Mouse (Mus musculus): Measurements from ENCODE around the gene Adam12. TPM values are rescaled to one million over a fixed set of nuclear protein-coding genes. Genes with fewer than 3 reads are reported as not detected.

Gene Adam12
- polyA plus RNA-seq, 1 experiment from 2014 or later, result 2.1 TPM

DNA sequence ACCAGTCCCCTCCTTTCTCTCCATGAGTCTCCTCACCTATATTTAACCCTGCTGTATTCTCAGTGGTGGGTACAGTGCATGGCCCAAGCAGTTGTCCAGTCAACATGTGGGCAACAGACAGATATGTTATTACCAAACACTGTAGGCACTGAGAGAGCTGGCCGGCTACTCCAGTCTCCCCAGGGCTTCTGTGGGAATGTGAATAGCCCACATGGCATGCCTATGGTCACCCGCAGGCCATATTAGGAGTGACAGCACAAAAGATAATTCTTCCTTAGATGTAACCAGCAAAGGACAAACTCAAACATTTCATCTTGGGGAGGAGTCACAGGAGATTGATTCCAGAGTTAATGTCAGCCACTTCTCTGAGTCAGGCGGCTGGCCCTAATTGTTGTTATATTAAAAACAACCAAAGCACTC, 224.0 kb downstream of the Adam12 start:
- Histone ChIP-seq H3K9ac (ENCODE audit: low read depth, low read length) (no peak overlapping the region), H3K9me3 (replicated peaks; ENCODE audit: control insufficient read depth, low read length, poor library complexity, severe bottlenecking) (peaks cover 4% of the 10 kb centered on the region; the same call in 1 of the 2 replicates), H3K36me3 (ENCODE audit: control insufficient read depth, insufficient read depth, low read length) (no peaks in the 10 kb centered on the region), H3K4me2 (ENCODE audit: low read length) (no peak overlapping the region), H3K4me1 (ENCODE audit: control insufficient read depth, insufficient read depth, low read length) (no peaks in the 10 kb centered on the region), H3K4me3 (ENCODE audit: low read depth, low read length) (no peak overlapping the region), H3K27ac (ENCODE audit: low read length) (no peak overlapping the region), H3K27me3 (ENCODE audit: control insufficient read depth, insufficient read depth, low read depth, low read length) (no peaks in the 10 kb centered on the region)
- ATAC-seq, result no peak
- WGBS, result 76% methylated on average over 3 of the region's 3 CpGs

DNA sequence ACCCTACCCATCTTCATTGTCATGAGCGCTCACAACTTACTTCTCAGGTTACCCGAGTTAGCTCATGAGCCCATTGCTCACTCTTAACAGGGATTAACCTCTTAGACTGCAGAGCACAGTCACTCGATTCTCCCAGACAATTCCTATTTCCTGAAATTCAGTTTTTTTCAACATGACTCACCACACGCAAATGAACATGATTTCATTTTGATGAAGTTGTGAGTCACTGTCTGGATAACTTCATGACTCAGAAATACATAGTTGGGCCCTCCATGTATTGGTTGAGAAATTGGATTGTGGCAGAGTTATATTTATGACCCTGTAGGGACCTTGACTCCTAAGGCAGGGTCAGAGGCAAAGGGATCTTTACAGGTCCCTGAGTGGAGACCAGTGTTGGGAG, 230.4 kb downstream of the Adam12 start:
- WGBS, result 92% methylated on average over 4 of the region's 4 CpGs
- H3K36me3 ChIP-seq (ENCODE audit: control insufficient read depth, insufficient read depth, low read length), result no peaks in the 10 kb centered on the region
- H3K27me3 ChIP-seq (ENCODE audit: control insufficient read depth, insufficient read depth, low read depth, low read length), result no peaks in the 10 kb centered on the region
- H3K27ac ChIP-seq (ENCODE audit: low read length), result no peak overlapping the region
- peaks cover 4% of the 10 kb centered on the region; the same call in 1 of the 2 replicates for H3K9me3 ChIP-seq (replicated peaks; ENCODE audit: control insufficient read depth, low read length, poor library complexity, severe bottlenecking)
- H3K9ac ChIP-seq (ENCODE audit: low read depth, low read length), result no peak overlapping the region
- H3K4me3 ChIP-seq (ENCODE audit: low read depth, low read length), result no peak overlapping the region
- no peaks in the 10 kb centered on the region for H3K4me1 ChIP-seq (ENCODE audit: control insufficient read depth, insufficient read depth, low read length)
- no peak overlapping the region for H3K4me2 ChIP-seq (ENCODE audit: low read length)
- ATAC-seq, result no peak

DNA sequence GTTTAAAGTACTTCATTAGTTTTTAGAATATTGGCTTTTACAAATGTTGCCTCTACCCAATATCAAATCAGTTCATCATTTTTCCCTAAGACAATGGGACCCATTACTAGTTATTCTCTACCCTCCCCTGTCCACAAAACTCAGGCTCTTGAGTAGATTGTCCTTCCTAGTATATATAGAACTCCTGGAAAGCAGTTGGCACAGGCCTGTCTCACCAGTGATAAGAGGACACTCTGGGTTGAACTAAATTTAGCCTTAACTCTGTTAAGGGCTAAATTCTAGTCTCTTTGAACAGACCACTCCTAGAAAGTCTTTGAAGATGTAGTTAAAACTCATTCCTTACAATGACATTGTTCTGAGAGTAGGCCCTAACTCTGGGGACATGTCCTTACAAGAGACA, 241.0 kb downstream of the Adam12 start:
- H3K9ac ChIP-seq (ENCODE audit: low read depth, low read length), result no peak overlapping the region

DNA sequence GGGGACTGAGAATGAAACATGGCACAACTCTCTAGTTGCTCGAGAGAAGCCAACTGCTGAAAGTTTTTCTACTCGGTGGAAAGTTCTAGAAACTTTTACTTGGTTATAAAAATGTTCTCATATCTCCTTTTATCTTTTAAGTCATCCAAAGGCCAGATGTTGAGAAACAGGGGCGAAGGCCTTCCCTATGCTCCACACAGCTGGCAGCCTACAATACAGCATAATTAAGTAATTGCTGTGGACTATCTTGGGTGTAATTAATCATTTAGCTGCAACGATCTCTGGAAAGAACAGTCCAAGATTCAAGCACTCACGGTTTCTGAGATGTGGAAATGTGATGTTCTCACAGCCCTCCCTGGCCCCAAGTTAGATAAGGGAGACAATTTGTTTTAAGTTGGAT, 243.6 kb downstream of the Adam12 start:
- Histone ChIP-seq H3K9ac (ENCODE audit: low read depth, low read length) (no peak overlapping the region), H3K9me3 (replicated peaks; ENCODE audit: control insufficient read depth, low read length, poor library complexity, severe bottlenecking) (no peaks in the 10 kb centered on the region), H3K36me3 (ENCODE audit: control insufficient read depth, insufficient read depth, low read length) (no peaks in the 10 kb centered on the region), H3K27ac (ENCODE audit: low read length) (no peak overlapping the region), H3K27me3 (ENCODE audit: control insufficient read depth, insufficient read depth, low read depth, low read length) (no peaks in the 10 kb centered on the region), H3K4me2 (ENCODE audit: low read length) (no peak overlapping the region), H3K4me3 (ENCODE audit: low read depth, low read length) (no peak overlapping the region), H3K4me1 (ENCODE audit: control insufficient read depth, insufficient read depth, low read length) (no peaks in the 10 kb centered on the region)
- 90% methylated on average over 5 of the region's 5 CpGs for WGBS
- ATAC-seq, result no peak

More for the DNA sequence above, 241.0 kb downstream of the Adam12 start:
- H3K36me3 ChIP-seq (ENCODE audit: control insufficient read depth, insufficient read depth, low read length), result no peaks in the 10 kb centered on the region
- H3K4me2 ChIP-seq (ENCODE audit: low read length), result no peak overlapping the region
- no peaks in the 10 kb centered on the region for H3K9me3 ChIP-seq (replicated peaks; ENCODE audit: control insufficient read depth, low read length, poor library complexity, severe bottlenecking)
- H3K4me3 ChIP-seq (ENCODE audit: low read depth, low read length), result no peak overlapping the region
- no peak overlapping the region for H3K27ac ChIP-seq (ENCODE audit: low read length)
- H3K27me3 ChIP-seq (ENCODE audit: control insufficient read depth, insufficient read depth, low read depth, low read length), result no peaks in the 10 kb centered on the region
- H3K4me1 ChIP-seq (ENCODE audit: control insufficient read depth, insufficient read depth, low read length), result no peaks in the 10 kb centered on the region
- ATAC-seq, result no peak

DNA sequence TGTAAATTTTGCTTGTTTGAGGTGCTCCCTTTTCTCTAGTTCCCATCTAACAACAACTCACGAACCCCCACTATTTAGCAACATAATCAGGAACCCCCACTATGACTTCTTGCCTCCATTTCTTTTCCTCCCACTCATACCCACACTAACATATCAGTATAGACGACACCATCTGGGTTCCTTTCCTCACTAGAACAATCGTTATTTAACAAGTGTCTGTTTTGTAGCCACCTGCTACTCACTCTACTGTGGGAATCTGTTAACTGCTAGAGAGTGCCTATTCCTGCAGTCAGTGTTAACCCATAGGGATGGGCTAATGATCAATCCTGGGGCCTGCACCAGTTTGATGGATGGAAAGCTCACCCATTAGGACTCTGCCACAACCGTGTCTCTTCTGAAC, 245.7 kb downstream of the Adam12 start:
- no peaks in the 10 kb centered on the region for H3K4me1 ChIP-seq (ENCODE audit: control insufficient read depth, insufficient read depth, low read length)
- no peak overlapping the region for H3K9ac ChIP-seq (ENCODE audit: low read depth, low read length)
- WGBS, result 83% methylated on average over 4 of the region's 4 CpGs
- H3K9me3 ChIP-seq (replicated peaks; ENCODE audit: control insufficient read depth, low read length, poor library complexity, severe bottlenecking), result no peaks in the 10 kb centered on the region
- ATAC-seq, result no peak
- H3K27ac ChIP-seq (ENCODE audit: low read length), result no peak overlapping the region
- H3K27me3 ChIP-seq (ENCODE audit: control insufficient read depth, insufficient read depth, low read depth, low read length), result no peaks in the 10 kb centered on the region
- H3K4me2 ChIP-seq (ENCODE audit: low read length), result no peak overlapping the region
- no peaks in the 10 kb centered on the region for H3K36me3 ChIP-seq (ENCODE audit: control insufficient read depth, insufficient read depth, low read length)
- H3K4me3 ChIP-seq (ENCODE audit: low read depth, low read length), result no peak overlapping the region

DNA sequence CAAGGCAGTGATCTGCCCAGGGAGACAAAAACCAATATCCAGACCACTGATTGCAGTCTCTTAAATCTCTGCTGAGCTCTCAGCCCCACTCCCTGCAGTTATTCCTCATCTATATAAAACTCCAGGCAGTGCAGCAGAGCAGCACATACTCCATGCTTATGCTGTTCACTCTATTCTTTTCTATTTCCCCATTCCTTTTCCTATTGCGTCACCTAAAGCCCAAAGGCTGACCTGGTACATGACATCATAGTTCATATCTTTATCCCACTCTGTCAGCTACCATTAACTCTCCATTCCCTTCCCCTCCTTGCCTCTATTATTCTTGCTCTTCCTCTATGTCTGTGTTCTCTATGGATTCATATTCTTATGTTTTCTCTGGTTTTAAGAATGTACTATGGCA, 246.3 kb downstream of the Adam12 start:
- H3K27ac ChIP-seq (ENCODE audit: low read length), result no peak overlapping the region
- H3K27me3 ChIP-seq (ENCODE audit: control insufficient read depth, insufficient read depth, low read depth, low read length), result no peaks in the 10 kb centered on the region
- H3K9me3 ChIP-seq (replicated peaks; ENCODE audit: control insufficient read depth, low read length, poor library complexity, severe bottlenecking), result no peaks in the 10 kb centered on the region
- H3K4me1 ChIP-seq (ENCODE audit: control insufficient read depth, insufficient read depth, low read length), result no peaks in the 10 kb centered on the region
- no peaks in the 10 kb centered on the region for H3K36me3 ChIP-seq (ENCODE audit: control insufficient read depth, insufficient read depth, low read length)
- no peak overlapping the region for H3K9ac ChIP-seq (ENCODE audit: low read depth, low read length)
- H3K4me2 ChIP-seq (ENCODE audit: low read length), result no peak overlapping the region
- WGBS, result 80% methylated on average over 1 of the region's 1 CpGs
- no peak for ATAC-seq
- no peak overlapping the region for H3K4me3 ChIP-seq (ENCODE audit: low read depth, low read length)

DNA sequence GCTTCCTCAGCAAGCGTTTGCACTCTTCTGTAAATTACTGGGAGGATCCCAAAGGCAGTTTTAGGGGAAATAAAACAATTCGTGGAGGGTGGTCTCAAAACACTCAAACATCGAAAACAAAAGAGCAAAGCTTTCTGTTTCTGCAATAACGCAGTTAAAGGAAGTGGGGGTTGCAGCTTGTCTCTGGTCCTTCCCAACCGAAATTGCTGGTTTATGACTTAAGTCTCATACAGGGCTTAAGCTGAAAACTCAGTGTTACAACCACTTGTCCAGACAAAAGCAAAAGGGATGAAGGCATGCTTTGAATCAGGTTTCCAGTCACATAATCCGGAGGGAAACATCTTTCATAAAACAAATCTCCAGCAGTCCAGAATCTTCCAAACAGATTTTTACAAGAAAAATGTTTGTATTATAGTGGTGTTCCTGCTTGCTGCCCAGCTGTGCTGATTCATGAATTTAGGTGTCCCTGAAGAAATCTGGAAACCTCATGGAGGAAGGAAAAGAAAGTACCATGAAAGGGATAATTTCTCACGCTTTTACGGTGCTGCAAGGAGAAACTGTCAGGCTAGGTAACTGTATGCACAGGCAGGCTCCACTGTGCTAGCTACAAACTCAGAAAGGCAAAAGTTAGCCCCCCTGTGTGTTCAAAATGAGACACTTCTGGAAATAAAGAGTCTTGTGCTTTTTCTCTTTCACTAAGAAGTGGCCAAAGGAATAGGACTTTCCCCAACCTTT, 255.4 kb downstream of the Adam12 start:
- H3K27ac ChIP-seq (ENCODE audit: low read length), result no peak overlapping the region
- WGBS, result 62% methylated on average over 8 of the region's 8 CpGs

DNA sequence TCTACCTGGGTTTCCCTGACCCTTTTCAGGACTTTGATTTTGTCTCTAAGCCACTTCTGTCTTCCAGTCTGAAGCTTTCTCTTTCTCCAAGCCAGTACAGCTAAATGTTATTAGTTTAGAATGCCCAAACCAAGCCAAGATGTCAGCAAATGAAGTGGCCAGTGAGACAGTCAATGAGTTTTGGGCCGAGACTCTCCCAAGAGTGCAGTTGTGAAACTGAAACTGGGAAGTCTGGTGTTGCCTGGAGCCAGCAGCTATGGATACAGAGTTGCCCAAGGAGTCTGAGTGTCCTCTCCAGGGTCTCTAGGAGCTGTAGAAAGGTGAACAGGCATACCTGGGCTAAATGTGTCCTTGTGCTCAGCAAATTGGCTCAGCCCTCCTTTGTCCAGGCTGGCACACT, 260.9 kb downstream of the Adam12 start:
- H3K4me2 ChIP-seq (ENCODE audit: low read length), result no peak overlapping the region
- ATAC-seq, result no peak
- peaks cover 13% of the 10 kb centered on the region for H3K4me1 ChIP-seq (ENCODE audit: control insufficient read depth, insufficient read depth, low read length)
- H3K27ac ChIP-seq (ENCODE audit: low read length), result no peak overlapping the region
- H3K9me3 ChIP-seq (replicated peaks; ENCODE audit: control insufficient read depth, low read length, poor library complexity, severe bottlenecking), result no peaks in the 10 kb centered on the region
- no peaks in the 10 kb centered on the region for H3K27me3 ChIP-seq (ENCODE audit: control insufficient read depth, insufficient read depth, low read depth, low read length)
- no peak overlapping the region for H3K4me3 ChIP-seq (ENCODE audit: low read depth, low read length)
- no peak overlapping the region for H3K9ac ChIP-seq (ENCODE audit: low read depth, low read length)
- WGBS, result 81% methylated on average over 1 of the region's 1 CpGs
- no peaks in the 10 kb centered on the region for H3K36me3 ChIP-seq (ENCODE audit: control insufficient read depth, insufficient read depth, low read length)

More for the DNA sequence above, 255.4 kb downstream of the Adam12 start:
- no peak overlapping the region for H3K9ac ChIP-seq (ENCODE audit: low read depth, low read length)
- H3K27me3 ChIP-seq (ENCODE audit: control insufficient read depth, insufficient read depth, low read depth, low read length), result no peaks in the 10 kb centered on the region
- no peaks in the 10 kb centered on the region for H3K36me3 ChIP-seq (ENCODE audit: control insufficient read depth, insufficient read depth, low read length)
- H3K4me1 ChIP-seq (ENCODE audit: control insufficient read depth, insufficient read depth, low read length), result 0 out of 2 replicates have a peak, but pooled peaks cover 2% of the 10 kb centered on the region
- no peak for ATAC-seq
- H3K4me3 ChIP-seq (ENCODE audit: low read depth, low read length), result no peak overlapping the region
- no peaks in the 10 kb centered on the region for H3K9me3 ChIP-seq (replicated peaks; ENCODE audit: control insufficient read depth, low read length, poor library complexity, severe bottlenecking)
- no peak overlapping the region for H3K4me2 ChIP-seq (ENCODE audit: low read length)

DNA sequence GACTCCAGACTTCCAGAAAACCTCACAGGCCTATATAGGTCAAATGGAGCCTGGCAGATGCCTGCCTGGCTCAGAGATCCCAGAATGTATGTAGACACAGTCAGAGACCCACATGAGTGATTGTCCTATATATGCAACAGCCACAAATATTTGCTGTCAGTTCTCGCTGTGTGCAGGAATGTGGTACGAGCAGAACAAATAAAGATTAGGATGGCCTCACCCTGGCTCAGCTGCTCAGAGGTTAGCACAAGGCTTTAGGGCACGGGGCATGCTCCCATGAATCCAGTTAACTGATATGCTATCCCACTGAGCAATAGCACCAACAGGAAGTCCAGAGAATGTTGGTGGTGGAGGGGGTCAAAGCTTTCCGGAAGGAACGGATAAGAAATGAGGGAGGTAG, 261.5 kb downstream of the Adam12 start:
- Histone ChIP-seq H3K27ac (ENCODE audit: low read length) (no peak overlapping the region), H3K27me3 (ENCODE audit: control insufficient read depth, insufficient read depth, low read depth, low read length) (no peaks in the 10 kb centered on the region), H3K4me3 (ENCODE audit: low read depth, low read length) (no peak overlapping the region), H3K36me3 (ENCODE audit: control insufficient read depth, insufficient read depth, low read length) (no peaks in the 10 kb centered on the region), H3K9ac (ENCODE audit: low read depth, low read length) (no peak overlapping the region), H3K4me1 (ENCODE audit: control insufficient read depth, insufficient read depth, low read length) (peaks cover 12% of the 10 kb centered on the region), H3K9me3 (replicated peaks; ENCODE audit: control insufficient read depth, low read length, poor library complexity, severe bottlenecking) (no peaks in the 10 kb centered on the region), H3K4me2 (ENCODE audit: low read length) (no peak overlapping the region)
- WGBS, result 78% methylated on average over 5 of the region's 5 CpGs
- no peak for ATAC-seq
